Comparison of ENCODE assay signal across 8 mouse cellular contexts in the genomic region with DNA sequence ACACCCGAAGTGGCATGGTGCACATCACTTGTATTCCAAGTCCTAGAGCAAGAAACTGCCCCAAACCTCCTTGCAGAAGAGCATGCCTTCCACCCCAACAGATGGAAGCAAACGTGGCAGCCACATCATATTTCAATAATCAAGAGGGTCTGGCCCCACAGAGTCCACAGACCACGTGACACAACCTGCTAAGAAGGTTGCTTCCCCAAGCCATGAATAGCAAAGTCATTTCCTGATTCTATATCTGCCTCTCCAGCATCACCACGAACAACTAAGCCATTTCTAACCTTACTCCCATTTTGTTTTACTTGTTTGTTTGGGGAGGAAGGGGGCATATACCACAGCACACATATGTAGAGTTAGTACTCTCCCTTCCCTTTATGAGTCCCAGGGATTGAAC.
"Had no signal": no experiment of that assay in that cellular context is flagged by ENCODE, and none has a peak within 500 bp of the region (broad histone marks: within the 10 kb centered on the region; RNA-seq: fewer than 3 reads in every experiment).

No protein-coding gene starts in this region.

- DNase-seq: kidney, postnatal 25 days; liver; lung, adult 18-20 months; lung, postnatal 10 days; lung, postnatal 36 days; thymus, adult 18-20 months; thymus, postnatal 36 days had no signal

- ATAC-seq: liver, embryonic 12.5 days had no signal
